ENCODE assay signal across 8 mouse cellular contexts in the genomic region with DNA sequence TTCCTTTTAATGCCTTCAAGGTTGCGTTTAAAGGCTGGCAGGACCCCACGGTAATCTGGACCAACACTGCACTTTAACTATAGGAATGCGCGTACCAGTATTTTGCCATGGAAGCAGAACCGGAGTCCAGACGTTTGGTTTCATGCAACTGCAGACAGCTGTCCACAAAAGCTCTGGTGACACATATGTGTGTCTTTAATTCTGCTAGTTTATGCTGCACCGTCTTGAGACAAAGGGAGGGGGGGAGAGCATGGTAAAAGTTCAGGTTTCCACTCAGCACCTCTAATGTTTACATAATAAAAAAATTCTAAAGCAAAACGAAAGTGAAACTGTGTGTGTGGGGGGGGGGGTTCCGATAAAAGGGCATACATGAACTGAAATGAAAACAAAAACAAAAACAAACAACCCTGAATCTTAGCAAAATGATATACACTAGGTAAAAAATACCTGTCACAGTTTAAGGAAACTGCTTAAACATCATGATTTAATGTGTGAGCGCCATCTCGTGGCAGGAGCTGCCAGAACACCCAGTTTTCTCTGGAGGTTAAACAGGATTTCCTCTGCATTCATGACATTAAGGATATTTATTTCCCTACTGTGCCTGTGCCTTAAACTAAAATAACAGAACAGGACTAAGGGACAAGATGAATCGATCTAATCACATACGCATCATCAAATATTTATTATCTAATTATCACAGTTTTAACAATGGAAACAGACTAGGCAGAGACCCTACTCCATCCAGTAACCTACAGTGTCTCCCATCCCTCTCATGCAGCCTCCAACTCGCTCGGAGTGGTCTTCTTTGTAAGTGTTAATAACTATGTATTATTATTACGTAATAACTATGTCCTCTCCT. TPM values are rescaled to one million over a fixed set of nuclear protein-coding genes. Genes with fewer than 3 reads are reported as not detected.
DNase-seq lines count a peak whose midpoint lies in the region; ATAC-seq and TF ChIP-seq lines count a peak whose summit lies in the region.

No protein-coding gene starts in this region.

- peak; percentile 72 for DNase-seq in CH12.LX (ENCODE audit: extremely low read depth)
- peak; percentile 30 to 47 for DNase-seq in adrenal gland, postnatal 4 days (ENCODE audit: low spot score in 2 of 2)
- peak; percentile 39 for DNase-seq in heart, postnatal 0 days (ENCODE audit: low spot score)
- DNase-seq in layer of hippocampus, adult 8-10 months (ENCODE audit: low spot score in 2 of 2) = peak; percentile 42 to 79
- DNase-seq in lung, adult 2 months = peak; percentile 81
- peak; percentile 54 for DNase-seq in ovary, postnatal 14 days (ENCODE audit: low spot score)
- peak; percentile 64 to 88 for DNase-seq in thymus, postnatal 10 days (ENCODE audit: low spot score in 2 of 2)

- dilution Hi-C loops in CH12.LX (cut with MboI; ENCODE audit: extremely low pct_ligation_motif_present, extremely low pct_unique_long_range_greater_than_20kb, low sequenced_read_pairs) = no loop called here

- H3K9ac ChIP-seq in CH12.LX (ENCODE audit: insufficient read depth, low read depth) = no peak overlapping the region
- no peak overlapping the region for H3K9ac ChIP-seq in embryonic facial prominence, embryonic 15.5 days
- H3K9ac ChIP-seq in heart, postnatal 0 days (replicated peaks; ENCODE audit: low read depth, low read length) = no peak overlapping the region

- peak; percentile 93 for TF ChIP-seq RAD21 in CH12.LX (IDR thresholded peaks at IDR 0.05; ENCODE audit: low read depth, low read length)

- H3K27ac ChIP-seq in CH12.LX (ENCODE audit: insufficient read depth, low read depth) = no peak overlapping the region
- H3K27ac ChIP-seq in embryonic facial prominence, embryonic 15.5 days (replicated peaks) = no peak overlapping the region
- peak overlapping the region; percentile 64 for H3K27ac ChIP-seq in heart, postnatal 0 days (ENCODE audit: low read depth)

- peaks cover 0 to 29% of the 10 kb centered on the region in 2 experiments; a peak in 2 of 4 replicates for H3K4me1 ChIP-seq in CH12.LX (ENCODE audit: control insufficient read depth in 1 of 2, insufficient read depth in 2 of 2)
- H3K4me1 ChIP-seq in embryonic facial prominence, embryonic 15.5 days = no peaks in the 10 kb centered on the region
- H3K4me1 ChIP-seq in heart, postnatal 0 days (ENCODE audit: control insufficient read depth, insufficient read depth) = no peaks in the 10 kb centered on the region
- peaks cover 8% of the 10 kb centered on the region for H3K4me1 ChIP-seq in lung, adult 2 months (ENCODE audit: control insufficient read depth, insufficient read depth, low read length)

- H3K79me2 ChIP-seq in CH12.LX (replicated peaks; ENCODE audit: control insufficient read depth, extremely low read depth, insufficient read depth, poor library complexity, severe bottlenecking) = no peaks in the 10 kb centered on the region

- peak; percentile 81 to 84 for TF ChIP-seq CTCF in CH12.LX (conservative IDR thresholded peaks at IDR 0.05 in 1 of 2, IDR thresholded peaks at IDR 0.05 in 1 of 2; ENCODE audit: low read depth in 2 of 2, low read length in 2 of 2)
- peak; percentile 65 for TF ChIP-seq CTCF in heart, postnatal 0 days (IDR thresholded peaks at IDR 0.05; ENCODE audit: low read depth)
- TF ChIP-seq CTCF in lung, adult 2 months (IDR thresholded peaks at IDR 0.05; ENCODE audit: insufficient read depth, low read length) = peak; percentile 76

- no peak overlapping the region for H3K4me3 ChIP-seq in CH12.LX (replicated peaks in 1 of 3; ENCODE audit: low read depth in 2 of 3, low read length in 2 of 3, poor library complexity in 1 of 3)
- peak overlapping the region; percentile 21; the same call in 1 of the 2 replicates for H3K4me3 ChIP-seq in embryonic facial prominence, embryonic 15.5 days (replicated peaks)
- no peak overlapping the region for H3K4me3 ChIP-seq in heart, postnatal 0 days (ENCODE audit: low read depth, low read length)
- H3K4me3 ChIP-seq in lung, adult 2 months (replicated peaks; ENCODE audit: extremely low read depth, low read depth, low read length) = peak overlapping the region; percentile 35

- no peak for ATAC-seq in embryonic facial prominence, embryonic 15.5 days (ENCODE audit: insufficient number of reproducible peaks, low FRiP score, low TSS enrichment, low read depth)
- no peak for ATAC-seq in heart, postnatal 0 days (ENCODE audit: insufficient read depth, low read depth)

- TF ChIP-seq EP300 in CH12.LX (IDR thresholded peaks at IDR 0.05; ENCODE audit: low read length) = no peak
- no peak for TF ChIP-seq EP300 in heart, postnatal 0 days (IDR thresholded peaks at IDR 0.05; ENCODE audit: low read depth)

- WGBS in embryonic facial prominence, embryonic 15.5 days = 48% methylated on average over 16 of the region's 16 CpGs
- 57% methylated on average over 16 of the region's 16 CpGs for WGBS in heart, postnatal 0 days
- WGBS in lung, adult 2 months = 33% methylated on average over 16 of the region's 16 CpGs

- TF ChIP-seq POLR2A in CH12.LX (IDR thresholded peaks at IDR 0.05; ENCODE audit: low read depth, low read length) = no peak
- TF ChIP-seq POLR2A in lung, adult 2 months (IDR thresholded peaks at IDR 0.05; ENCODE audit: borderline replicate concordance, extremely low read depth, low read depth, low read length) = no peak

- peaks cover 43 to 60% of the 10 kb centered on the region in 2 experiments for H3K36me3 ChIP-seq in CH12.LX (replicated peaks in 1 of 2; ENCODE audit: control insufficient read depth in 1 of 2, insufficient read depth in 1 of 2, low read length in 1 of 2)
- peaks cover 17% of the 10 kb centered on the region; the same call in 1 of the 2 replicates for H3K36me3 ChIP-seq in embryonic facial prominence, embryonic 15.5 days
- H3K36me3 ChIP-seq in heart, postnatal 0 days (replicated peaks; ENCODE audit: control insufficient read depth, insufficient read depth, low read length) = peaks cover 65% of the 10 kb centered on the region

- H3K4me2 ChIP-seq in CH12.LX (ENCODE audit: insufficient read depth, low read depth, poor library complexity, severe bottlenecking) = peak overlapping the region; percentile 94
- H3K4me2 ChIP-seq in embryonic facial prominence, embryonic 15.5 days (replicated peaks) = peak overlapping the region; percentile 19; the same call in 1 of the 2 replicates
- no peak overlapping the region for H3K4me2 ChIP-seq in heart, postnatal 0 days (ENCODE audit: low read depth, low read length)

- H3K27me3 ChIP-seq in CH12.LX (replicated peaks) = no peaks in the 10 kb centered on the region
- H3K27me3 ChIP-seq in embryonic facial prominence, embryonic 15.5 days = no peaks in the 10 kb centered on the region
- no peaks in the 10 kb centered on the region for H3K27me3 ChIP-seq in heart, postnatal 0 days (ENCODE audit: control insufficient read depth, insufficient read depth, low read length)

- no peaks in the 10 kb centered on the region for H3K9me3 ChIP-seq in CH12.LX (replicated peaks; ENCODE audit: low read length)
- no peaks in the 10 kb centered on the region for H3K9me3 ChIP-seq in embryonic facial prominence, embryonic 15.5 days (replicated peaks)
- no peaks in the 10 kb centered on the region for H3K9me3 ChIP-seq in heart, postnatal 0 days (replicated peaks; ENCODE audit: control insufficient read depth, low read length)

- in situ Hi-C loops in CH12.LX (cut with MboI; ENCODE audit: low pct_ligation_motif_present, low pct_unique_long_range_greater_than_20kb, low sequenced_read_pairs) = no loop called here

TF ChIP-seq in CH12.LX, 34 proteins besides CTCF, POLR2A, EP300 and RAD21 (continues in another document):
- TF ChIP-seq TBP (conservative IDR thresholded peaks at IDR 0.05; ENCODE audit: low read depth, low read length) (no peak), JUN (IDR thresholded peaks at IDR 0.05; ENCODE audit: insufficient read depth, low read depth, low read length) (no peak; the same call in 1 of the 2 replicates), GABPA (IDR thresholded peaks at IDR 0.05; ENCODE audit: insufficient replicate concordance, low read depth, low read length) (no peak), MAZ (IDR thresholded peaks at IDR 0.05; ENCODE audit: low read depth, low read length) (peak; percentile 44; the same call in 1 of the 2 replicates), CHD2 (IDR thresholded peaks at IDR 0.05; ENCODE audit: low read length) (no peak), HCFC1 (IDR thresholded peaks at IDR 0.05; ENCODE audit: low read depth, low read length) (no peak), MXI1 (IDR thresholded peaks at IDR 0.05; ENCODE audit: low read depth, low read length) (no peak), ETS1 (conservative IDR thresholded peaks at IDR 0.05; ENCODE audit: low read depth, low read length) (no peak; the same call in 1 of the 2 replicates), ZC3H11A (IDR thresholded peaks at IDR 0.05; ENCODE audit: low read depth, low read length) (peak; percentile 63), MEF2A (IDR thresholded peaks at IDR 0.05; ENCODE audit: borderline replicate concordance, low read depth, low read length) (0 out of 2 replicates have a peak, but pooled peaks have one; percentile 30), E2F4 (IDR thresholded peaks at IDR 0.05; ENCODE audit: insufficient replicate concordance, low read depth, low read length) (no peak), ZNF384 (IDR thresholded peaks at IDR 0.05; ENCODE audit: low read depth, low read length) (peak; percentile 29; the same call in 1 of the 2 replicates), MYC (IDR thresholded peaks at IDR 0.05; ENCODE audit: low read depth, low read length) (no peak)

RNA-seq across cellular contexts. Expression of gene Kansl1l, which starts 21.1 kb away (rescaled TPM):
- total RNA-seq in CH12.LX (2012; rRNA removed) = 2.8 and 3.3 TPM in 2 replicates
- total RNA-seq in CH12.LX (2014; rRNA removed) = 6.0 and 6.9 TPM in 2 replicates
- 3.5 and 3.6 TPM in 2 replicates for polyA plus RNA-seq in CH12.LX (2012; ENCODE audit: insufficient read length, low read depth)
- 10 to 100 TPM; 25.4 to 26.1 TPM for total RNA-seq in adrenal gland, postnatal 4 days (2021)
- polyA plus RNA-seq in embryonic facial prominence, embryonic 15.5 days (2015; fragmentation: Nextera tagmentation; extraction: Ambion mirVana) = 16.9 and 19.5 TPM in 2 replicates
- total RNA-seq in heart, postnatal 0 days (2014; rRNA removed; ENCODE audit: low replicate concordance) = 22.5 and 26.6 TPM in 2 replicates
- 9.4 and 9.6 TPM in 2 replicates for polyA plus RNA-seq in heart, postnatal 0 days (2015; fragmentation: Nextera tagmentation; extraction: Ambion mirVana)
- 10 to 100 TPM; 20.3 to 22.5 (median 20.9) TPM for total RNA-seq in layer of hippocampus, adult 8-10 months (2022)
- 2.8 and 3.6 TPM in 2 replicates for polyA plus RNA-seq in lung, adult 2 months (2012; rRNA removed)

RNA-seq across cellular contexts. Expression of gene Acadl, which starts 24.7 kb away (rescaled TPM):
- 18.8 and 24.7 TPM in 2 replicates for total RNA-seq in CH12.LX (2012; rRNA removed)
- 26.2 and 28.4 TPM in 2 replicates for total RNA-seq in CH12.LX (2014; rRNA removed)
- polyA plus RNA-seq in CH12.LX (2012; ENCODE audit: insufficient read length, low read depth) = 58.9 and 62.6 TPM in 2 replicates
- 100 to 1,000 TPM; 425 to 522 TPM for total RNA-seq in adrenal gland, postnatal 4 days (2021)
- 87.8 and 91.4 TPM in 2 replicates for polyA plus RNA-seq in embryonic facial prominence, embryonic 15.5 days (2015; fragmentation: Nextera tagmentation; extraction: Ambion mirVana)
- 144 and 267 TPM in 2 replicates for total RNA-seq in heart, postnatal 0 days (2014; rRNA removed; ENCODE audit: low replicate concordance)
- 1,733 and 1,796 TPM in 2 replicates for polyA plus RNA-seq in heart, postnatal 0 days (2015; fragmentation: Nextera tagmentation; extraction: Ambion mirVana)
- 10 to 100 TPM; 32.9 to 37.0 (median 33.7) TPM for total RNA-seq in layer of hippocampus, adult 8-10 months (2022)
- polyA plus RNA-seq in lung, adult 2 months (2012; rRNA removed) = 18.8 and 34.1 TPM in 2 replicates

Comparison
In these comparisons a context has a peak if more than half of its experiments do, and no peak if none do; other contexts are left out.
1. H3K4me3 ChIP-seq: peak in embryonic facial prominence, embryonic 15.5 days (single experiment) and lung, adult 2 months (single experiment); none in CH12.LX (0 of 3) and heart, postnatal 0 days (single experiment).
2. Peak in every context shown above with its lines, with median percentiles within 50 percentile points of each other: DNase-seq and CTCF ChIP-seq.